Mouse (Mus musculus) adipose tissue, adult 10 weeks (tissue): Measurements from ENCODE around the gene Ovgp1. TPM values are rescaled to one million over a fixed set of nuclear protein-coding genes. Genes with fewer than 3 reads are reported as not detected.

ENCODE experiments used
- polyA plus RNA-seq: library from polyadenylated mRNA; stranded (reverse); fragments of 350-450 nt; fragmentation: Illumina TruSeq; extraction: RNeasy Lipid Tissue Mini Kit (QIAGEN cat#74804); gene quantifications from one replicate; pipeline ENCODE4 v1.2.3, GENCODE M21; 2014; ENCODE audit warnings: low read depth, low replicate concordance

Gene Ovgp1
- 2.9 TPM for polyA plus RNA-seq

DNA sequence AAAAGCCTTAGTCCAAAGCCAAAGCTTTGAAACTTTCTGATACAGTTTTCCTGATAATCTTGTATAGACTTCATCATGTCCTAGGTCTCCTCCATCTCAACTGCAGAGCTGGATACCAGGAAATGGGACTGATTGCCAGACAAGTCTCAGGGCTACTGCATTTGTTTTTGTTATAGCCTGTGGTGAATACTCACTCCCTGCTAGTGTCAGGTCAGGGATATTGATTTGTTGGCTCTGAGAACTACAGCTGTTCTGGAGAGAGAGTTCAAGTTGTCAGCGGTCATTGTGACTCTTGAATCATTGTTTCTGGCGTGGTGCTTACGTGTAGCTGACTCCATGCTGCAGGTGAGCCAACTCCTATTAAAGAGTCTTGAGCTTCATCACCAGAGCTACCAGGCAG, at the start of gene Ovgp1:
Ovgp1 (plus strand) TSS at position 301 of the 400 bp plus-strand sequence.

DNA sequence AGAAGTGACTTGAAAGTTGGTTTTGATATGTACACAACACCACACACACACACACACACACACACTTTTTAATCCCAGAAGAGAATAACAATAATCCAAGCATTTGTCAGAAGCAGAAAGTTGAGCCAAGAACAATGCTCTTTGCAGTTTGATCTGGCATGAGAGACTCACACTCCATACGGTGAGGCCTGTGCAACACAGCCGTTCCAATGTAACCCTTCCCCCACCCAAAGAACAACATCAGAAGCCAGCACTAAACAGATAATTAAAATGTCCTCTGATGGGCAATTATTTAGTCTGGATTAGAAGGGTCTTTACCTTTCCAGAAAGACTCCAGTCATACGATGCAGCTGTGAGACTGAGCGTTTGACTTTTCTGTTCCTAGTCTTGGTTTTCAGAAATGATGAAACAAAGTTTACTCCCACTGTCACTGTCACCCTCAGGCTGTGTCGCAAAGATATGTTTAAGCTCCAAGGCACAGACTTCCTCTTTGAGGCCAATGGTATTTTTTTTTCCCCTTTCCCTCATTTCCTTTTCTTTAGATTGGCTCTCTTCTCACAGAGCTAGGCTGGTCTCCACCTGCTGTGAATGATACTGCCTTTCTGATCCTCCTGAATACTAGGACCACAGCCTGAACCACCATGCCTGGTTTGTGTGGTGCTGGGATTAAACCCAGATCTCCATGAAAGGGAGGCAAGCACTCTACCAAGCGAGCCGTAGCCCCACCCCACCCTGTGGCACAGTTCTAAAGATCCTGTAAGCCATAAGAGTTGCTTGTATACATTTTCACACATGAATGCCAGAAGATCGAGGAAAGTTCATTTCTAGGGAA, 41.1 kb upstream of the Ovgp1 start, which contains the start of gene I830077J02Rik:
I830077J02Rik (minus strand) TSS at position 425 of the 832 bp plus-strand sequence.

DNA sequence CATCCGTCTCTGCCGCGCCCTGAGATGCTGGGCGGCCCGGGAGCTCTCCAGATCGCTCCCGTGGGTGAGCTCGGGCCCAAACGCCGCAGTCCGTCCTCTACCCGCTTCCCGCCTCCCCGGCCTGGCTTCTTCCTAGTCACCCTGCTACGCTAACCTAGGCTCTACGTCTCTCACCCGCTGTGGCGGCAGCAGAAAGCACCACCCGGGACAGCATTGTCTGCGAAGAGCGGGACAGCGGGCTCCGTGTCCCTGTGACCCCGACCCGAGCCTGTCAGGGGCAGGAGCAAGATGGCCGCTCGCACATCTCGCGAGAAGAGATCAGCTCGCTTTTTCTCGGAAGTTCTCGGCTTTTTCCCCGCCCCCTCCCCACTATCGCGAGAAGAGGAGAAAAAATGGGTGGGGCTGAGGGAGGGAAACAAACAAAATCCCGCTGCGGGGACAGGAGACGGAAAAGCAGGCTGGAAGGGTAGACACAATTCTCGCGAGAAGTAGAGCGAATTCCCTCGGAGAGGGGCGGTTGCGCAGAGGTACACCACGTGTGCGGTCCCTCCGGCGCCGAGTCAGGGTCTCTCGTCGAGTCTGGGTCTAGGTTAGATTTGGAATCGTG, 14.4 kb upstream of the Ovgp1 start, which contains the start of gene Wdr77:
Wdr77 (plus strand) TSS at position 396 of the 607 bp plus-strand sequence.

DNA sequence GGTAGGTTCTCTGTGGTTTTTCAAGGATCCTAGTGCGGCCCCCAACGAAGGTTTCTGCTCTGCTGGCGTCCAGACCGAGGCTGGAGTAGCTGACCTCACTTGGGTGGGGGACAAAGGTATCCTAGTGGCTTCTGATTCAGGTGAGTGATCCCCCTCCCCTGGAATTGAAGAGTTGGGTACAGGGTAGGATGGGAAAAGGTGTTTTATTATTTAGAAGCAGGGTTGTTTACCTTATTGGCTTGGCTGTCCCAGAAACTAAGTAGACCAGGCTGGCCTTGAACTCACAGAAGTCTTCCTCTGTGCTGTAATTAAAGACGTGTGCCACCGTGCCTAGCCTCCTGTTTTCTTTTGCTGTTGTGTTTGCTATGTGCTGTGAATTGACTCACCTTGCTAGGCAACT, 13.5 kb upstream of the Ovgp1 start, which contains the start of gene Atp5f1:
Atp5f1 (minus strand) TSS at position 101 of the 400 bp plus-strand sequence.

DNA sequence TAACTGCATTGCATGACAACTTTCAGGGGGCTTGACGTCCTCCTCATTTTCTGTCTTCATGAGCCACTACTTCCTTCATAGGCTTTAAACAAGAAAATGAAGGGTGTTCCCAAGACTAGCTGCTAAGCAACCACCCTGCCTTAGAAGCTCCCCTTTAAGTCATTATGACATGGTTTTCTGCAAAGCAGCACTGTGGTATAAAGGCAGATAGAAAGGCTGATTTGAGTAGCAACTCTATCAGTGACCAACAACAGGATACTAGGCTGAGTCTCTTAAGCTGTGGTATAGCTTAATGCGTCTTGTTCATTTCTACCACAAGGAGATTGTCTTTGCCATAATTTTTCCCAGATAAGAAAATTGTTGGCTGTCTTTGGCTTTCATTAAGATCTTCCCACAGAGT, 41.0 kb downstream of the Ovgp1 start, which contains the start of gene Pifo:
Pifo (minus strand) TSS at position 101 of the 400 bp plus-strand sequence.

DNA sequence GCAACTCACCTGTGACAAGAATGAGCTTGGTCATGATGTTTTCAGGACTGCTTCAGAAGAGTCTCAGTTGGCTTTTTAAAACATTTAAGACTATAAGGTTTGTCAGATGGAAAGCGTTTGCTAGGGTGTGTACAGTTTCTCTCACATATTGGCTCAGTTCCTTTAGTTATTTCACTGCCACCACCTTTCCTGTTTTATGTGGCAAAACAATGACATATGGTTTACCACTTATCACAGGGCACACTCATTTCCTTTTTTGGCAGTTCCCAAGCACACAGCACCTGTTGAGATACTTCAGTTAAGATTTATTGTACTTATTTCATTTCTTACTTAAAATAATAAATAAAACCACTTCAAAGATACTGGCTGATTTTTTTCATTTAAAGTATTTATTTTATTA, 59.3 kb downstream of the Ovgp1 start, which contains the start of gene Chil5:
Chil5 (minus strand) TSS at position 34 of the 400 bp plus-strand sequence.

Other genes starting within 250 kb of the Ovgp1 start
- gene Rap1a, start 172.4 kb upstream of the Ovgp1 start, polyA plus RNA-seq: 85.0 TPM
- gene Adora3, start 102.9 kb upstream of the Ovgp1 start, polyA plus RNA-seq: 0.92 TPM
- gene Tmigd3, start 102.8 kb upstream of the Ovgp1 start, polyA plus RNA-seq: 3.3 TPM
- gene I830077J02Rik, start 41.0 kb upstream of the Ovgp1 start, polyA plus RNA-seq: 1.2 TPM
- gene Wdr77, start 14.3 kb upstream of the Ovgp1 start, polyA plus RNA-seq: 31.8 TPM
- 189 TPM for gene Atp5f1, start 13.6 kb upstream of the Ovgp1 start, polyA plus RNA-seq
- 6.0 TPM for gene Pifo, start 40.9 kb downstream of the Ovgp1 start, polyA plus RNA-seq
- 0.31 TPM for gene Chil5, start 59.1 kb downstream of the Ovgp1 start, polyA plus RNA-seq
- 2.2 TPM for gene Chia1, start 139.5 kb downstream of the Ovgp1 start, polyA plus RNA-seq
- gene Chil3, start 193.9 kb downstream of the Ovgp1 start, polyA plus RNA-seq: 0.86 TPM
- not detected for gene Chil4, start 245.8 kb downstream of the Ovgp1 start, polyA plus RNA-seq